ENCODE assay signal across 11 mouse cellular contexts in the genomic region with DNA sequence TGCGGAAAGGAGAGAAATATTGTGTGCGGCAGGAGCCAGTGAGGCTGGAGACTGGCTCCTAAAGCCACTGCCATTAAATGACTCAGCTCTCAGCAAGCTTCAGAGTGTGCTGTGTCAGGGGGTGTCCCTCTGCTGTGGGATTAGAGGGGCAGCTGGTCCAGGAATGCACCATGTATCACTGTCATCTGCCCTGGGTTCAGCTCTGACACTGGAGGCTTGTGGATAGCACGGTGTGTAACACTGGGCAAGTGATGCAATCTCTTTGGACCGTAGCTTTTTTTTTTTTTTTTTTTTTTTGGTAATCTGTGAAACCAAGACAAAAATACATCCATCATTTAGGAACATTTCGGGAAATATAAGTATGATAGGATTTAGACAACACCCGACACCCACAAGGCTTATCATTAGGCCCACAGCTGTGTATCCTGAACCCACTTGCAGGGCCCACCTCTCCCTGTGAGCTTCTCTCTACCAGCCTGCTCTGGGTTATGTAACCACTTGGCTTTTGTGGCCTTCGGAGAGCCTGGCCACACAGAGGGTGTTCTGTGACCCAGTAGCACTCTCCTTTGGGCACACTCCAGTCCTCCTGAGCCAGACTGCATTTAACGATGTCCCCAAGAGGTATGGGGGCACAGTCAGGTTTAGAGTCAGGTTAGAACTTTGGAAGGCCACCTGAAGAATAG. TPM values are rescaled to one million over a fixed set of nuclear protein-coding genes. Genes with fewer than 3 reads are reported as not detected.
DNase-seq lines count a peak whose midpoint lies in the region; ATAC-seq lines count a peak whose summit lies in the region.
"Had no signal": no experiment of that assay in that cellular context is flagged by ENCODE, and none has a peak within 500 bp of the region (broad histone marks: within the 10 kb centered on the region; RNA-seq: fewer than 3 reads in every experiment).

No protein-coding gene starts in this region.

- WGBS in embryonic facial prominence, embryonic 15.5 days = 69% methylated on average over 8 of the region's 8 CpGs

- H3K27me3 ChIP-seq in embryonic facial prominence, embryonic 15.5 days = no peaks in the 10 kb centered on the region
- H3K27me3 ChIP-seq: liver, embryonic 15.5 days had no signal

- peak; percentile 9 for DNase-seq in gastrocnemius, postnatal 14 days
- DNase-seq in gastrocnemius, postnatal 10 days = no peak
- peak; percentile 19 to 21 for DNase-seq in lung, adult 18-20 months
- no peak for DNase-seq in lung, postnatal 25 days (ENCODE audit: low spot score)
- peak; percentile 87 for DNase-seq in adipocyte (ENCODE audit: low spot score)
- DNase-seq in layer of hippocampus, adult 9-10 months (ENCODE audit: low spot score) = no peak
- DNase-seq in frontal cortex, postnatal 25 days (ENCODE audit: low spot score in 2 of 2) = no peak

- intact Hi-C loops in gastrocnemius, postnatal 14 days (cut with DNase I; ENCODE audit: low total_unique reads) = no loop called here

- H3K27ac ChIP-seq in embryonic facial prominence, embryonic 15.5 days (replicated peaks) = no peak overlapping the region
- H3K27ac ChIP-seq: heart, adult 2 months; liver, embryonic 15.5 days had no signal

- peak; percentile 51; the same call in 1 of the 2 replicates for ATAC-seq in embryonic facial prominence, embryonic 15.5 days (ENCODE audit: insufficient number of reproducible peaks, low FRiP score, low TSS enrichment, low read depth)

- H3K9me3 ChIP-seq in embryonic facial prominence, embryonic 15.5 days (replicated peaks) = no peaks in the 10 kb centered on the region
- H3K9me3 ChIP-seq: liver, embryonic 15.5 days had no signal

- no peak overlapping the region for H3K9ac ChIP-seq in embryonic facial prominence, embryonic 15.5 days
- H3K9ac ChIP-seq: liver, embryonic 15.5 days had no signal

- H3K4me3 ChIP-seq in embryonic facial prominence, embryonic 15.5 days (replicated peaks) = no peak overlapping the region
- H3K4me3 ChIP-seq: heart, adult 2 months; liver, embryonic 15.5 days had no signal

- H3K4me1 ChIP-seq in embryonic facial prominence, embryonic 15.5 days = no peaks in the 10 kb centered on the region
- H3K4me1 ChIP-seq: liver, embryonic 15.5 days had no signal

- no peak overlapping the region for H3K4me2 ChIP-seq in embryonic facial prominence, embryonic 15.5 days (replicated peaks)
- H3K4me2 ChIP-seq: liver, embryonic 15.5 days had no signal

- no peaks in the 10 kb centered on the region for H3K36me3 ChIP-seq in embryonic facial prominence, embryonic 15.5 days
- H3K36me3 ChIP-seq: liver, embryonic 15.5 days had no signal

RNA-seq across cellular contexts. Expression of a gene that starts 26.3 kb away (rescaled TPM):
- under 1 TPM; 0.33 to 0.51 TPM for total RNA-seq in gastrocnemius, postnatal 14 days (2021)
- under 1 TPM; 0.41 to 0.59 TPM for total RNA-seq in gastrocnemius, postnatal 10 days (2021)
- 0.83 and 0.98 TPM in 2 replicates for polyA plus RNA-seq in embryonic facial prominence, embryonic 15.5 days (2015; fragmentation: Nextera tagmentation; extraction: Ambion mirVana)
- total RNA-seq: MEL had no signal

Comparison
In these comparisons a context has a peak if more than half of its experiments do, and no peak if none do; other contexts are left out.
1. DNase-seq: peak in gastrocnemius, postnatal 14 days (single experiment), lung, adult 18-20 months (2 of 2) and adipocyte (single experiment); none in gastrocnemius, postnatal 10 days (single experiment), lung, postnatal 25 days (single experiment), layer of hippocampus, adult 9-10 months (single experiment) and frontal cortex, postnatal 25 days (0 of 2).